Mouse (Mus musculus) forebrain, embryonic 14.5 days (tissue): ENCODE measurements around the gene Zfp667. TPM values are rescaled to one million over a fixed set of nuclear protein-coding genes. Genes with fewer than 3 reads are reported as not detected.

Experiments used
- polyA plus RNA-seq: library from polyadenylated mRNA; unstranded; fragments of >200 nt; fragmentation: Nextera tagmentation; extraction: Ambion mirVana; gene quantifications from 2 replicates; pipeline ENCODE4 v1.2.1, GENCODE M21; 2014

The Zfp667 gene
- polyA plus RNA-seq, 1 experiment from 2014 or later, result 11.7 TPM

Other genes with a start within 250 kb of the Zfp667 start
- gene Nlrp4c, start 241.4 kb upstream of the Zfp667 start, polyA plus RNA-seq, result not detected in 2 replicates
- gene Zfp787, start 130.6 kb upstream of the Zfp667 start, polyA plus RNA-seq, result 12.6 and 13.8 TPM in 2 replicates
- 88.2 and 96.3 TPM in 2 replicates for gene Zfp444, start 114.4 kb upstream of the Zfp667 start, polyA plus RNA-seq
- not detected in 2 replicates for gene Galp, start 89.5 kb upstream of the Zfp667 start, polyA plus RNA-seq
- gene Zscan5b, start 64.3 kb upstream of the Zfp667 start, polyA plus RNA-seq, result not detected in 2 replicates
- gene Epp13, start 33.9 kb upstream of the Zfp667 start, polyA plus RNA-seq, result not detected in 2 replicates
- 7.7 and 12.2 TPM in 2 replicates for gene Zfp583, start 44.7 kb downstream of the Zfp667 start, polyA plus RNA-seq
- gene Gm3854, start 57.2 kb downstream of the Zfp667 start, polyA plus RNA-seq, result 1.7 and 2.7 TPM in 2 replicates
- gene Zfp78, start 76.7 kb downstream of the Zfp667 start, polyA plus RNA-seq, result 4.5 and 5.9 TPM in 2 replicates
- gene Zfp28, start 96.7 kb downstream of the Zfp667 start, polyA plus RNA-seq, result 15.8 and 18.4 TPM in 2 replicates
- gene Smim17, start 112.1 kb downstream of the Zfp667 start, polyA plus RNA-seq, result 3.0 and 3.5 TPM in 2 replicates
- not detected in 2 replicates for gene Gm20715, start 123.7 kb downstream of the Zfp667 start, polyA plus RNA-seq
- 0.14 TPM in 1 of 2 replicates, not detected in the other for gene Olfr1344, start 152.1 kb downstream of the Zfp667 start, polyA plus RNA-seq
- gene Olfr1336, start 169.6 kb downstream of the Zfp667 start, polyA plus RNA-seq, result not detected in 2 replicates
- gene Olfr1346, start 180.5 kb downstream of the Zfp667 start, polyA plus RNA-seq, result not detected in 2 replicates
- not detected in 2 replicates for gene Olfr5, start 200.4 kb downstream of the Zfp667 start, polyA plus RNA-seq
- not detected in 2 replicates for gene Olfr1347, start 213.2 kb downstream of the Zfp667 start, polyA plus RNA-seq
- gene Olfr1348, start 222.2 kb downstream of the Zfp667 start, polyA plus RNA-seq, result not detected in 2 replicates
- gene Olfr1349, start 236.4 kb downstream of the Zfp667 start, polyA plus RNA-seq, result not detected in 2 replicates